Mouse (Mus musculus) hindbrain, embryonic 12.5 days (tissue): ENCODE results near the gene Olfr1206. TPM values are rescaled to one million over a fixed set of nuclear protein-coding genes. Genes with fewer than 3 reads are reported as not detected.

Experiments
- ATAC-seq: fragments of 200-750 bp; cut with Nextera tagmentation; 2 replicates; pipeline ENCODE4 v1.8.0; 2017; ENCODE audit warnings: moderate TSS enrichment; ENCODE audit not compliant: low FRiP score
- H3K27ac ChIP-seq: fragments of 300-500 bp; sonication (generic); 2 replicates; pipeline ENCODE4 v1.5.1; 2016; ENCODE audit warnings: mild to moderate bottlenecking
- H3K27me3 ChIP-seq: fragments of 300-500 bp; sonication (generic); 2 replicates; pipeline ENCODE4 v1.6.1; 2016; ENCODE audit warnings: mild to moderate bottlenecking
- H3K36me3 ChIP-seq: fragments of 300-500 bp; sonication (generic); 2 replicates; pipeline ENCODE4 v1.6.1; 2016; ENCODE audit warnings: mild to moderate bottlenecking
- H3K4me1 ChIP-seq: fragments of 300-500 bp; sonication (generic); 2 replicates; pipeline ENCODE4 v1.6.1; 2016
- H3K4me2 ChIP-seq: fragments of 300-500 bp; sonication (generic); replicated peaks from 2 replicates; pipeline ENCODE4 v1.6.1; 2016; ENCODE audit warnings: mild to moderate bottlenecking
- H3K4me3 ChIP-seq: fragments of 300-500 bp; sonication (generic); 2 replicates; pipeline ENCODE4 v1.5.1; 2016; ENCODE audit warnings: mild to moderate bottlenecking
- H3K9ac ChIP-seq: fragments of 300-500 bp; sonication (generic); 2 replicates; pipeline ENCODE4 v1.6.1; 2016; ENCODE audit warnings: mild to moderate bottlenecking, moderate library complexity
- H3K9me3 ChIP-seq: fragments of 300-500 bp; sonication (generic); replicated peaks from 2 replicates; pipeline ENCODE4 v1.6.1; 2016; ENCODE audit warnings: mild to moderate bottlenecking
- WGBS: fragments of 180-500 bp; shearing (Covaris S2); methylation state at CpG from one replicate; pipeline ENCODE4 v1.1.7; 2016; 5-methylcytosine and 5-hydroxymethylcytosine counted together
- polyA plus RNA-seq: library from polyadenylated mRNA; unstranded; fragments of >200 nt; fragmentation: Nextera tagmentation; extraction: Ambion mirVana; gene quantifications from 2 replicates; pipeline ENCODE4 v1.2.1, GENCODE M21; 2016

Gene Olfr1206
- polyA plus RNA-seq = not detected in 2 replicates

GRCm38 (mm10) chr2:88862931-88863330, at the start of gene Olfr1206:
Olfr1206 (plus strand) TSS chr2:88863231.
- Histone ChIP-seq H3K9ac (no peak within 1 kb of the TSS), H3K36me3 (no peaks in the 10 kb centered on the region), H3K27me3 (no peaks in the 10 kb centered on the region), H3K4me2 (no peak within 1 kb of the TSS), H3K4me3 (no peak within 1 kb of the TSS), H3K9me3 (no peaks in the 10 kb centered on the region), H3K4me1 (no peaks in the 10 kb centered on the region), H3K27ac (no peak within 1 kb of the TSS)
- WGBS = 86% methylated on average over 2 of the region's 2 CpGs
- no peak for ATAC-seq

- Histone ChIP-seq H3K9ac (no peak within 1 kb of the TSS), H3K4me2 (no peak within 1 kb of the TSS), H3K36me3 (no peaks in the 10 kb centered on the region), H3K4me3 (no peak within 1 kb of the TSS), H3K27me3 (no peaks in the 10 kb centered on the region), H3K27ac (no peak within 1 kb of the TSS), H3K9me3 (no peaks in the 10 kb centered on the region), H3K4me1 (no peaks in the 10 kb centered on the region)
- ATAC-seq = no peak
- 95% methylated on average over 1 of the region's 1 CpGs for WGBS
These were observed 48.8 kb upstream of the Olfr1206 start, which contains the start of gene Olfr1202 for GRCm38 (mm10) chr2:88814196-88814595. Olfr1202 (plus strand) TSS chr2:88814496.

GRCm38 (mm10) chr2:88829437-88829836, 33.6 kb upstream of the Olfr1206 start, which contains the start of gene Olfr1205:
Olfr1205 (plus strand) TSS chr2:88829737.
- no peak within 1 kb of the TSS for H3K27ac ChIP-seq

DNA sequence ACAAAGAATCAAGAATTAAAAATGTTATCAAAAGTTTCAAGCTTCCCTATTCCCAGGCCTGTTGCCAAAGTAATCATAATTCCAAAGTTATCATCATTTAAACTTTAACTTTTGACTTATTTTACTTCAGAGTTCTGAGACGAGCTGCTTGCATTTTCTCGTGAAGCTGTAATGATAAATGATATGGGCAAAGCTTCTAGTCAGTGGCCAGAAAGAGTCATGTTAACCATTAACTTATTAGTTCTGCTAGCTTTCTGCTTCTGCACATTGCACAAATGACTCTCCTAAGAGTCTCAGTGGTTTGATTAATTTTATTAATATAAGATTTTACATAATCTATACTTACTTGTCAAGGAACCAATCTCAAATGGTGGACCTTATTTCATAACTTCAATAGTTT, 24.6 kb upstream of the Olfr1206 start:
- Histone ChIP-seq H3K9me3 (no peaks in the 10 kb centered on the region), H3K4me3 (no peak overlapping the region), H3K27ac (no peak overlapping the region), H3K4me1 (no peaks in the 10 kb centered on the region), H3K9ac (no peak overlapping the region), H3K36me3 (no peaks in the 10 kb centered on the region), H3K27me3 (no peaks in the 10 kb centered on the region), H3K4me2 (no peak overlapping the region)
- WGBS = 62% methylated on average over 2 of the region's 2 CpGs
- ATAC-seq = no peak

More at GRCm38 (mm10) chr2:88829437-88829836, 33.6 kb upstream of the Olfr1206 start, which contains the start of gene Olfr1205:
- Histone ChIP-seq H3K4me3 (no peak within 1 kb of the TSS), H3K9me3 (no peaks in the 10 kb centered on the region), H3K4me2 (no peak within 1 kb of the TSS), H3K27me3 (no peaks in the 10 kb centered on the region), H3K36me3 (no peaks in the 10 kb centered on the region), H3K9ac (no peak within 1 kb of the TSS), H3K4me1 (no peaks in the 10 kb centered on the region)
- WGBS = 87% methylated on average over 2 of the region's 2 CpGs
- ATAC-seq = no peak

- ATAC-seq = no peak
- H3K4me1 ChIP-seq = no peaks in the 10 kb centered on the region
- no peak within 1 kb of the TSS for H3K9ac ChIP-seq
- WGBS = 90% methylated on average over 1 of the region's 1 CpGs
- no peak within 1 kb of the TSS for H3K4me2 ChIP-seq
- no peaks in the 10 kb centered on the region for H3K36me3 ChIP-seq
- H3K9me3 ChIP-seq = no peaks in the 10 kb centered on the region
- H3K27me3 ChIP-seq = no peaks in the 10 kb centered on the region
- no peak within 1 kb of the TSS for H3K27ac ChIP-seq
- H3K4me3 ChIP-seq = no peak within 1 kb of the TSS
These were observed 14.0 kb upstream of the Olfr1206 start, which contains the start of gene Olfr1204 for GRCm38 (mm10) chr2:88848992-88849391. Olfr1204 (plus strand) TSS chr2:88849292.

- no peaks in the 10 kb centered on the region for H3K36me3 ChIP-seq
- no peak within 1 kb of the TSS for H3K9ac ChIP-seq
- no peak within 1 kb of the TSS for H3K27ac ChIP-seq
- H3K9me3 ChIP-seq = no peaks in the 10 kb centered on the region
- ATAC-seq = no peak
- H3K4me3 ChIP-seq = no peak within 1 kb of the TSS
- no peaks in the 10 kb centered on the region for H3K4me1 ChIP-seq
- H3K4me2 ChIP-seq = no peak within 1 kb of the TSS
- H3K27me3 ChIP-seq = no peaks in the 10 kb centered on the region
These were observed 39.2 kb downstream of the Olfr1206 start, which contains the start of gene Olfr1208 for GRCm38 (mm10) chr2:88902211-88902610. Olfr1208 (minus strand) TSS chr2:88902311.

DNA sequence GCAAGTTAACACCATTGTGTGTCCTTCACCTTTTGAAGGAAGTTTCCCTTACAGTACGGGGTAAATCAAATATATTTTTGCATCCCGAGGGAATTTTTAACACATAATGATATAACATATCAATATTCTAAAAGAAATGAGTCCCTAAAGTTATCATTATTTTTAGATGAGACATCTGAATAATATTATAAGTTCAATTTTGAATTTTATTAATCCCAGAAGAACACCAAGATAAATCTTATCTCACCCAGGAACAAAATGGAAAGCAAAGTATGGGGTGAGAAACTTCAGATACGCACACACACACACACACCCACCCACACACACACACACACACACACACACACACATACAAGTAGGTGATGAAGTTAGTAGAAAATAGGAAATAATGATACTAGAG, 52.0 kb downstream of the Olfr1206 start, which contains the start of gene Olfr1209:
Olfr1209 (minus strand) TSS at position 101 of the 400 bp plus-strand sequence.
- Histone ChIP-seq H3K4me3 (no peak within 1 kb of the TSS), H3K4me1 (no peaks in the 10 kb centered on the region), H3K27ac (no peak within 1 kb of the TSS), H3K27me3 (no peaks in the 10 kb centered on the region), H3K4me2 (no peak within 1 kb of the TSS), H3K36me3 (no peaks in the 10 kb centered on the region), H3K9ac (no peak within 1 kb of the TSS), H3K9me3 (no peaks in the 10 kb centered on the region)
- WGBS = 92% methylated on average over 3 of the region's 3 CpGs
- no peak for ATAC-seq

Other genes starting within 250 kb of the Olfr1206 start
- not detected in 2 replicates for gene Olfr1191-ps1, start 222.7 kb upstream of the Olfr1206 start, polyA plus RNA-seq
- gene Olfr1192-ps1, start 214.7 kb upstream of the Olfr1206 start, polyA plus RNA-seq = not detected in 2 replicates
- gene Olfr1193, start 187.6 kb upstream of the Olfr1206 start, polyA plus RNA-seq = not detected in 2 replicates
- not detected in 2 replicates for gene Olfr1195, start 174.0 kb upstream of the Olfr1206 start, polyA plus RNA-seq
- gene Olfr1196, start 158.6 kb upstream of the Olfr1206 start, polyA plus RNA-seq = not detected in 2 replicates
- gene Olfr1197, start 130.9 kb upstream of the Olfr1206 start, polyA plus RNA-seq = not detected in 2 replicates
- not detected in 2 replicates for gene Olfr1198, start 111.9 kb upstream of the Olfr1206 start, polyA plus RNA-seq
- gene Olfr1199, start 102.8 kb upstream of the Olfr1206 start, polyA plus RNA-seq = not detected in 2 replicates
- not detected in 2 replicates for gene Olfr1200, start 92.7 kb upstream of the Olfr1206 start, polyA plus RNA-seq
- not detected in 2 replicates for gene Olfr1201, start 70.2 kb upstream of the Olfr1206 start, polyA plus RNA-seq
- not detected in 2 replicates for gene Olfr1202, start 48.7 kb upstream of the Olfr1206 start, polyA plus RNA-seq
- gene Olfr1205, start 33.5 kb upstream of the Olfr1206 start, polyA plus RNA-seq = not detected in 2 replicates
- not detected in 2 replicates for gene Olfr1204, start 13.9 kb upstream of the Olfr1206 start, polyA plus RNA-seq
- not detected in 2 replicates for gene Olfr1208, start 39.1 kb downstream of the Olfr1206 start, polyA plus RNA-seq
- not detected in 2 replicates for gene Olfr1209, start 51.9 kb downstream of the Olfr1206 start, polyA plus RNA-seq
- not detected in 2 replicates for gene Olfr1211, start 74.9 kb downstream of the Olfr1206 start, polyA plus RNA-seq
- not detected in 2 replicates for gene Olfr1212, start 90.7 kb downstream of the Olfr1206 start, polyA plus RNA-seq
- gene Gm13762, start 117.0 kb downstream of the Olfr1206 start, polyA plus RNA-seq = not detected in 2 replicates
- not detected in 2 replicates for gene Olfr1214, start 129.4 kb downstream of the Olfr1206 start, polyA plus RNA-seq
- gene Olfr1215, start 143.7 kb downstream of the Olfr1206 start, polyA plus RNA-seq = not detected in 2 replicates
- gene Olfr1216, start 155.1 kb downstream of the Olfr1206 start, polyA plus RNA-seq = not detected in 2 replicates
- gene Olfr1217, start 168.8 kb downstream of the Olfr1206 start, polyA plus RNA-seq = not detected in 2 replicates
- not detected in 2 replicates for gene Olfr1218, start 198.0 kb downstream of the Olfr1206 start, polyA plus RNA-seq
- not detected in 2 replicates for gene Olfr1219, start 220.3 kb downstream of the Olfr1206 start, polyA plus RNA-seq
- not detected in 2 replicates for gene Olfr1220, start 243.6 kb downstream of the Olfr1206 start, polyA plus RNA-seq